Mouse (Mus musculus) layer of hippocampus, postnatal 14 days (tissue): Measurements from ENCODE around the gene Sept4. TPM values are rescaled to one million over a fixed set of nuclear protein-coding genes. Genes with fewer than 3 reads are reported as not detected.
A peak's percentile ranks its signal among the peaks of the same experiment; 100 is the strongest.

ENCODE experiments used
- DNase-seq, 2 experiments: peaks; one replicate each; pipeline ENCODE4 v3.0.0; 2021 to 2022; ENCODE audit warnings: low spot score in 2 of 2, mixed read lengths in 1 of 2
- long read RNA-seq, 2 experiments: library from polyadenylated mRNA; stranded (forward); transcript quantifications; one replicate each; pipeline ENCODE4 v2.0.0; 2021
- total RNA-seq, 2 experiments: library from RNA; stranded (reverse); gene quantifications; 2 replicates each; pipeline ENCODE4 v1.2.3; 2021

The Sept4 gene
- total RNA-seq: 100 to 1,000 TPM in 1 of 2 experiments, 10 to 100 TPM in 1; 98.9 to 116 TPM
- long read RNA-seq, experiment 1, transcript Sept4-205 (12 exons, 1,678 nt): major isoform, 31 of 125 reads
- long read RNA-seq, experiment 1, transcript Sept4-206 (11 exons, 1,303 nt): minor isoform, 9 of 125 reads
- long read RNA-seq, experiment 1, partial matches to known transcripts: 24 of 125 reads
- long read RNA-seq, experiment 1, other reads (novel, unspliced or antisense): 54 of 125 reads
- long read RNA-seq, experiment 2, transcript Sept4-205 (12 exons, 1,678 nt): major isoform, 30 of 104 reads
- long read RNA-seq, experiment 2, partial matches to known transcripts: 21 of 104 reads
- long read RNA-seq, experiment 2, other reads (novel, unspliced or antisense): 45 of 104 reads

GRCm38 (mm10) chr11:87568255-87568953 is at the start of gene Sept4:
TSS of gene Sept4 (plus strand) at chr11:87568903.
- peak in 1 of 2 experiments; percentile 61 for DNase-seq

- peak; percentile 2 to 4 for DNase-seq
These were observed 49.4 kb upstream of the Sept4 start for GRCm38 (mm10) chr11:87519260-87519659.

- DNase-seq: no peak
These were observed 45.2 kb upstream of the Sept4 start for GRCm38 (mm10) chr11:87523466-87523865.

GRCm38 (mm10) chr11:87523967-87524366 is 44.7 kb upstream of the Sept4 start:
- DNase-seq: no peak

- no peak for DNase-seq
These were observed 43.9 kb upstream of the Sept4 start for GRCm38 (mm10) chr11:87524780-87525179.

GRCm38 (mm10) chr11:87527364-87527763 is 41.3 kb upstream of the Sept4 start:
- no peak for DNase-seq

GRCm38 (mm10) chr11:87527990-87528389 is 40.7 kb upstream of the Sept4 start:
- DNase-seq: no peak

- no peak for DNase-seq
These were observed 37.0 kb upstream of the Sept4 start for GRCm38 (mm10) chr11:87531695-87532094.

GRCm38 (mm10) chr11:87542285-87542684 is 26.4 kb upstream of the Sept4 start:
- DNase-seq: no peak

- DNase-seq: no peak
These were observed 25.8 kb upstream of the Sept4 start for GRCm38 (mm10) chr11:87542906-87543305.

- DNase-seq: no peak
These were observed 15.4 kb upstream of the Sept4 start for GRCm38 (mm10) chr11:87553342-87553741.

- DNase-seq: no peak
These were observed 14.3 kb upstream of the Sept4 start for GRCm38 (mm10) chr11:87554386-87554785.

- no peak for DNase-seq
These were observed 13.5 kb upstream of the Sept4 start for GRCm38 (mm10) chr11:87555106-87555703.

- DNase-seq: no peak
These were observed 7.5 kb upstream of the Sept4 start for GRCm38 (mm10) chr11:87561208-87561607.

GRCm38 (mm10) chr11:87566501-87566900 is 2.2 kb upstream of the Sept4 start, which contains the start of gene Gm11492:
TSS of gene Gm11492 (plus strand) at chr11:87566653.
- DNase-seq: no peak

GRCm38 (mm10) chr11:87570743-87571142 is 2.0 kb downstream of the Sept4 start:
- DNase-seq: no peak

GRCm38 (mm10) chr11:87571361-87571950 is 2.8 kb downstream of the Sept4 start:
- no peak for DNase-seq

GRCm38 (mm10) chr11:87573751-87574150 is 5.0 kb downstream of the Sept4 start:
- no peak for DNase-seq

GRCm38 (mm10) chr11:87574520-87575180 is 5.9 kb downstream of the Sept4 start:
- DNase-seq: no peak

- no peak for DNase-seq
These were observed 9.0 kb downstream of the Sept4 start for GRCm38 (mm10) chr11:87577601-87578248.
